Mouse (Mus musculus): ENCODE measurements around the gene Mup5. TPM values are rescaled to one million over a fixed set of nuclear protein-coding genes. Genes with fewer than 3 reads are reported as not detected.
"Not testable (repeated sequence)": the region's sequence is repeated elsewhere in the genome, so short reads cannot be mapped to it uniquely, and the experiment has no call there.

Mup5 gene
- total and polyA plus RNA-seq, 3 experiments, result not detected

- no peak for DNase-seq (ENCODE audit: low read depth, low spot score)
- no peak overlapping the region for H3K4me3 ChIP-seq (ENCODE audit: control insufficient read depth in 1 of 2, insufficient read depth in 1 of 2, low read depth in 2 of 2, low read length in 2 of 2)
- H3K27ac ChIP-seq (ENCODE audit: control insufficient read depth, low read depth, low read length), result no peak overlapping the region
- H3K9ac ChIP-seq (ENCODE audit: control insufficient read depth, low read depth, low read length, poor library complexity, severe bottlenecking), result no peak overlapping the region
- H3K36me3 ChIP-seq (ENCODE audit: control insufficient read depth in 1 of 2, insufficient read depth in 2 of 2, low read length in 2 of 2), result no peaks in the 10 kb centered on the region
- no peak for TF ChIP-seq ETS1 (IDR thresholded peaks at IDR 0.05; ENCODE audit: low read depth, low read length)
- TF ChIP-seq SIN3A (IDR thresholded peaks at IDR 0.05; ENCODE audit: low read length), result no peak
- no peak for TF ChIP-seq POLR2A (IDR thresholded peaks at IDR 0.05; ENCODE audit: control insufficient read depth in 1 of 2, insufficient read depth in 1 of 2, low read depth in 1 of 2, low read length in 2 of 2, poor library complexity in 1 of 2)
- no peak for TF ChIP-seq KAT2A (conservative IDR thresholded peaks at IDR 0.05; ENCODE audit: low read depth, low read length)
- no peak for TF ChIP-seq CHD1 (IDR thresholded peaks at IDR 0.05; ENCODE audit: low read depth, low read length)
- TF ChIP-seq GABPA (IDR thresholded peaks at IDR 0.05; ENCODE audit: low read depth, low read length), result no peak
- TF ChIP-seq RAD21 (IDR thresholded peaks at IDR 0.05; ENCODE audit: low read depth, low read length), result no peak
- TF ChIP-seq POLR2AphosphoS2 (IDR thresholded peaks at IDR 0.05; ENCODE audit: low read length), result no peak
- no peak for TF ChIP-seq EP300 (IDR thresholded peaks at IDR 0.05; ENCODE audit: low read depth in 1 of 2, low read length in 2 of 2)
- TF ChIP-seq MXI1 (IDR thresholded peaks at IDR 0.05; ENCODE audit: low read depth, low read length), result no peak
- TF ChIP-seq MYB (IDR thresholded peaks at IDR 0.05; ENCODE audit: low read depth, low read length), result no peak
- TF ChIP-seq UBTF (IDR thresholded peaks at IDR 0.05; ENCODE audit: borderline replicate concordance, insufficient read depth, low read depth, low read length), result no peak
- TF ChIP-seq USF1 (IDR thresholded peaks at IDR 0.05; ENCODE audit: low read depth, low read length), result no peak
- no peak for TF ChIP-seq CTCF (IDR thresholded peaks at IDR 0.05 in 2 of 3, conservative IDR thresholded peaks at IDR 0.05 in 1 of 3; ENCODE audit: control insufficient read depth in 1 of 3, insufficient read depth in 1 of 3, low read depth in 2 of 3, low read length in 3 of 3, poor library complexity in 1 of 3, severe bottlenecking in 1 of 3)
- H3K79me2 ChIP-seq (ENCODE audit: control insufficient read depth, insufficient read depth, low read length, poor library complexity), result no peaks in the 10 kb centered on the region
- no peaks in the 10 kb centered on the region for H3K27me3 ChIP-seq (ENCODE audit: control insufficient read depth in 1 of 2, insufficient read depth in 2 of 2, low read length in 2 of 2)
- no peaks in the 10 kb centered on the region for H3K9me3 ChIP-seq (replicated peaks; ENCODE audit: insufficient read depth, low read length)
- H3K4me1 ChIP-seq (ENCODE audit: control insufficient read depth in 1 of 2, insufficient read depth in 2 of 2, low read length in 2 of 2), result no peaks in the 10 kb centered on the region
Observed at GRCm38 (mm10) chr4:61823185-61823584, 11.8 kb downstream of the Mup5 start.

- H3K79me2 ChIP-seq (ENCODE audit: control insufficient read depth, insufficient read depth, low read length, poor library complexity); H3K27ac ChIP-seq (ENCODE audit: control insufficient read depth, low read depth, low read length); H3K36me3 ChIP-seq (ENCODE audit: control insufficient read depth in 1 of 2, insufficient read depth in 2 of 2, low read length in 2 of 2); DNase-seq (ENCODE audit: low read depth, low spot score); H3K9me3 ChIP-seq (replicated peaks; ENCODE audit: insufficient read depth, low read length); H3K27me3 ChIP-seq (ENCODE audit: control insufficient read depth in 1 of 2, insufficient read depth in 2 of 2, low read length in 2 of 2); H3K4me3 ChIP-seq (ENCODE audit: control insufficient read depth in 1 of 2, insufficient read depth in 1 of 2, low read depth in 2 of 2, low read length in 2 of 2); H3K4me1 ChIP-seq (ENCODE audit: control insufficient read depth in 1 of 2, insufficient read depth in 2 of 2, low read length in 2 of 2); H3K9ac ChIP-seq (ENCODE audit: control insufficient read depth, low read depth, low read length, poor library complexity, severe bottlenecking): not testable (repeated sequence)
Observed at GRCm38 (mm10) chr4:61822541-61822940, 12.5 kb downstream of the Mup5 start.

DNA sequence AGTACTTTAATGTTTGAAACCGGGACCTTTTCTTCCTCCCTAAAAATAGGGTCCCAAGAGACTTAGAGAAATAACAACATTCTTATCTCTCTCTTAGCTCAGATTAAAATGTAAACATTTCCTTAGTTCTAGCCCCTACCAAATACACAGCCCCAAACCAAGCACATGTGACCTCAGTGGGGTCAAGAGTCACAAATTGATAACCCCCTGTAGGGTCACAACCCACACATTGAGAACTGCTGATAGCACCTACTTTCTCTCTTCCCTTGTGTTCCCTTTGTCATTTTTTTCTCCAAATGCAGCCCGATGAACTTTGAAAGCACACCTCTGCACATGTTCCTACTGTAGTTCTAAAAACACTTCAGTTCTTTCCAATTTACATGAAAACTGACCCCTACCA lies 19.4 kb downstream of the Mup5 start:
- DNase-seq (ENCODE audit: low read depth, low spot score), result no peak
- Histone ChIP-seq H3K9me3 (replicated peaks; ENCODE audit: insufficient read depth, low read length) (no peaks in the 10 kb centered on the region), H3K27me3 (ENCODE audit: control insufficient read depth in 1 of 2, insufficient read depth in 2 of 2, low read length in 2 of 2) (no peaks in the 10 kb centered on the region), H3K9ac (ENCODE audit: control insufficient read depth, low read depth, low read length, poor library complexity, severe bottlenecking) (no peak overlapping the region), H3K4me1 (ENCODE audit: control insufficient read depth in 1 of 2, insufficient read depth in 2 of 2, low read length in 2 of 2) (no peaks in the 10 kb centered on the region), H3K27ac (ENCODE audit: control insufficient read depth, low read depth, low read length) (no peak overlapping the region), H3K36me3 (ENCODE audit: control insufficient read depth in 1 of 2, insufficient read depth in 2 of 2, low read length in 2 of 2) (no peaks in the 10 kb centered on the region), H3K4me3 (ENCODE audit: control insufficient read depth in 1 of 2, insufficient read depth in 1 of 2, low read depth in 2 of 2, low read length in 2 of 2) (no peak overlapping the region), H3K79me2 (ENCODE audit: control insufficient read depth, insufficient read depth, low read length, poor library complexity) (no peaks in the 10 kb centered on the region)
- TF ChIP-seq E2F4 (IDR thresholded peaks at IDR 0.05; ENCODE audit: borderline replicate concordance, low read depth, low read length) (no peak), MAZ (IDR thresholded peaks at IDR 0.05; ENCODE audit: low read depth, low read length) (no peak), TCF12 (IDR thresholded peaks at IDR 0.05; ENCODE audit: low read depth, low read length) (no peak), TAL1 (IDR thresholded peaks at IDR 0.05; ENCODE audit: low read length) (no peak), JUND (IDR thresholded peaks at IDR 0.05; ENCODE audit: low read depth, low read length) (no peak), CHD2 (IDR thresholded peaks at IDR 0.05; ENCODE audit: low read length) (no peak), USF1 (IDR thresholded peaks at IDR 0.05; ENCODE audit: low read depth, low read length) (no peak), ZKSCAN1 (IDR thresholded peaks at IDR 0.05; ENCODE audit: low read depth, low read length) (no peak), ZC3H11A (IDR thresholded peaks at IDR 0.05; ENCODE audit: low read depth, low read length) (no peak), ZNF384 (IDR thresholded peaks at IDR 0.05; ENCODE audit: low read depth, low read length) (no peak), ZMIZ1 (IDR thresholded peaks at IDR 0.05; ENCODE audit: low read depth, low read length) (no peak), GABPA (IDR thresholded peaks at IDR 0.05; ENCODE audit: low read depth, low read length) (no peak), MAX (IDR thresholded peaks at IDR 0.05; ENCODE audit: low read length) (no peak), BHLHE40 (IDR thresholded peaks at IDR 0.05; ENCODE audit: borderline replicate concordance, low read depth, low read length) (no peak), HCFC1 (IDR thresholded peaks at IDR 0.05; ENCODE audit: low read depth, low read length) (no peak), MAFK (IDR thresholded peaks at IDR 0.05; ENCODE audit: borderline replicate concordance, low read depth, low read length) (no peak)

Data from MEL (cell line).